Mouse (Mus musculus): Measurements from ENCODE around the gene Map3k20. TPM values are rescaled to one million over a fixed set of nuclear protein-coding genes. Genes with fewer than 3 reads are reported as not detected.

The Map3k20 gene
- polyA plus RNA-seq, 1 experiment from 2014 or later: 8.2 TPM

DNA sequence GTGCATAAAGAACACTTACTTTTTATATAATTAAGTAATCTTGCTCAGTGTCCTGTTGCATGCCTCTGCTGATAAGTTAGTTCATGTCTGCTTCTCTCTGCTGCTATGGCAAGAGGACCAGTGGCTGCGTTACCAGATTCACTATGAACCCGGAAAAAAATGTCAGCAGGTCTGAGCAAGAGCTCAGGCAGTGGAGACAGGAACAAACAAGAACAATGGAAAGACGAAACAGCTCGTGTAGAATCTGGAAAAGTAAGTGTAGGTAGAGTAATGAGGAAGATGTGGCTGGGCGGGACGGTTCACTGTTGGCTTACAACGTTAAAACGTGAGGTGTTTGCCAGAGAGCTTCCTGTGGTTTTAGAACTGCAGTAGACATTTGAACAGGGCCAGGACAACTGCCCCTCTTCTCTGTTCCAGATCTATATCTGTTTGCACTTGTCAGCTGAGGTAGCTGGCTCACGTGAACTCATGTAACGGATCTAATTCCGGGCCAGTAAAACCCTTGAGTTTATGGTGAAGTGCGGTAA, 45.6 kb downstream of the Map3k20 start:
- no peak for DNase-seq (ENCODE audit: low spot score)
- H3K4me3 ChIP-seq: no peak overlapping the region
- 88% methylated on average over 12 of the region's 12 CpGs for WGBS
- H3K27me3 ChIP-seq (ENCODE audit: low read depth, poor library complexity, severe bottlenecking): no peaks in the 10 kb centered on the region; the same call in 1 of the 2 replicates
- H3K36me3 ChIP-seq: no peaks in the 10 kb centered on the region
- H3K4me1 ChIP-seq: peaks cover 20% of the 10 kb centered on the region
- H3K9me3 ChIP-seq (replicated peaks): no peaks in the 10 kb centered on the region
- H3K27ac ChIP-seq (replicated peaks): no peak overlapping the region

DNA sequence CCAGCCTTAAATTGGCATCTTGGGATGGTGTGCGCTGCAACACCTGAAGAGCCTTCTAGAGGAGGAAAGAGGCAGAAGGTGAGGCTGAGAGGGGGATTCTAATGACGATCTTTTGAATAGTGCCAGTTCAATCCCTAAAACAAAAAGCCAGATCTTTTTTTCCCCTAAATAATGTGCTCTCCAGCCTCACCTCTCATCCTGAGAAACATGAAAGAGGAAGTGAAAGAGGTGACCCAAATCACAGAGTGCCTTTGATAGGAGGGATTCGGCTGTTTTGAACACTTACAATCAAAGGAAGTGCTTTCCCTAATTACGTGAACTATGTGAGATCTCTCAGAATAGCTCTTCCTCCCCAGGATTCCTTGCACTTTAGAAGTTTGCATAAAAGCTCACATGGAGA, 46.6 kb downstream of the Map3k20 start:
- WGBS: 80% methylated on average over 4 of the region's 4 CpGs
- H3K9me3 ChIP-seq (replicated peaks): no peaks in the 10 kb centered on the region
- DNase-seq (ENCODE audit: low spot score): no peak

DNA sequence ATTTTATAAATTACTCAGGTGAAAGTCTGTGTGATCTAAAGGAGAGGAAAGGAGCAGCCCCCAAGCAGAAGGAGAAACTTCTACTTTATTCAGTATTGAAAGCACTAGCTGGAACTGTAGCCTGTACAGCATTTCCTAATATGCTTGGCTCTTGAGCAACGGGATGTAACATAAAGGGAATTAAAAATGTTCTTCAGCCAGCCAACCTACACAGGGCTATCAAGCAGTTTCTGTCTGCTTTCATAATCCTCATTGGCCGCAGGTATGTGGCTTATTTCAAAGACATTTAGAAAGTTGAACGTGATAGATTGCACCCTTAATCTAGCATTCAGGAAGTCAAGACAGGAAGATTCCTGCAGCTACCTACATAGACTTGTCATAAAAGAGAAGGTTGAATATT, 47.8 kb downstream of the Map3k20 start:
- H3K9me3 ChIP-seq (replicated peaks): no peaks in the 10 kb centered on the region
- no peaks in the 10 kb centered on the region for H3K27me3 ChIP-seq (ENCODE audit: low read depth, poor library complexity, severe bottlenecking)
- H3K4me1 ChIP-seq: peaks cover 6% of the 10 kb centered on the region; the same call in 1 of the 2 replicates
- DNase-seq (ENCODE audit: low spot score): no peak
- 90% methylated on average over 3 of the region's 3 CpGs for WGBS
- no peak overlapping the region for H3K27ac ChIP-seq (replicated peaks)
- H3K36me3 ChIP-seq: no peaks in the 10 kb centered on the region
- H3K4me3 ChIP-seq: no peak overlapping the region

More for the DNA sequence above, 46.6 kb downstream of the Map3k20 start:
- H3K4me1 ChIP-seq: peaks cover 10% of the 10 kb centered on the region; the same call in 1 of the 2 replicates
- H3K36me3 ChIP-seq: no peaks in the 10 kb centered on the region
- no peaks in the 10 kb centered on the region; the same call in 1 of the 2 replicates for H3K27me3 ChIP-seq (ENCODE audit: low read depth, poor library complexity, severe bottlenecking)
- H3K4me3 ChIP-seq: no peak overlapping the region
- no peak overlapping the region for H3K27ac ChIP-seq (replicated peaks)

DNA sequence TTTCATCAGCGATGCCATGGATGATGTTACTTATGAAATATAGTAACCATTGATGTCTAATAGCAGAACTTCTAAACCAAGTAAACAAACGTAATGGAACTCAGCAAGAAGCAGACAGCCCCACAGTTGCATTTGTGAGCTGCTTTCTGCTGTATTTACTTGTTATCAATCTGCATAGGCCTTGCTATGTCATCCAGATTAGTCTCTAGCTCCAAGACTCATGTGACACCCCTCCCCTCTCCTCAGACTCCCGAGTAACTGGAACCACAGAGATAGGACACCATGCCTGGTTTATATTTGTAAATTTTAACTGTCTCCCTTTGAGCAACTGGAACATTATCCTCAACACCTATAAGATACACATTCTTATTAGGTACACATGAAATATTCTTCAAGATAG, 51.4 kb downstream of the Map3k20 start:
- H3K4me1 ChIP-seq: no peaks in the 10 kb centered on the region
- H3K36me3 ChIP-seq: no peaks in the 10 kb centered on the region
- no peak overlapping the region for H3K4me3 ChIP-seq
- WGBS: 90% methylated on average over 3 of the region's 3 CpGs
- 0 out of 2 replicates have a peak, but pooled peaks cover under 1% of the 10 kb centered on the region for H3K9me3 ChIP-seq (replicated peaks)
- H3K27ac ChIP-seq (replicated peaks): no peak overlapping the region
- H3K27me3 ChIP-seq (ENCODE audit: low read depth, poor library complexity, severe bottlenecking): no peaks in the 10 kb centered on the region
- no peak for DNase-seq (ENCODE audit: low spot score)

DNA sequence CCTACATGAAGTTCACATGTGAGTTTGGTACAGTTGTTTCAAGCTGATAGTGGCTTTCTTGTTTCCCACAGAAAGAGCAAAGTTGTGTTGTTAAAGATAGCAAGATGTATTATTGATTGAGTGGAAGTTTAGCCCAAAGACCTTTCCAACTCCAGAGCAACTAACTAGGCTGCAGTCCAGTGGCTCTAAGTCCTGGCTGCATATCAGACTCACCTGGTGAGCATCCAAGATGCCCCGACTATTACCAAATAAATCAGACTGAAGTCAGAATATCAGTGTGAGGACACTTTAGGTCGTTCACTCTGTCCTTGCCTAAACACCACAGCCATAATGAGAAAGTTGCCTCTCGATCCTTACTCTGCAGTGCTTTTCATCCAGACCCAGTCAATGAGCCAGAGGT, 59.8 kb downstream of the Map3k20 start:
- Histone ChIP-seq H3K4me1 (no peaks in the 10 kb centered on the region), H3K9me3 (replicated peaks) (peaks cover 4% of the 10 kb centered on the region; the same call in 1 of the 2 replicates), H3K27ac (replicated peaks) (no peak overlapping the region), H3K4me3 (no peak overlapping the region), H3K36me3 (no peaks in the 10 kb centered on the region), H3K27me3 (ENCODE audit: low read depth, poor library complexity, severe bottlenecking) (no peaks in the 10 kb centered on the region)
- DNase-seq (ENCODE audit: low spot score): no peak
- WGBS: 87% methylated on average over 3 of the region's 3 CpGs

DNA sequence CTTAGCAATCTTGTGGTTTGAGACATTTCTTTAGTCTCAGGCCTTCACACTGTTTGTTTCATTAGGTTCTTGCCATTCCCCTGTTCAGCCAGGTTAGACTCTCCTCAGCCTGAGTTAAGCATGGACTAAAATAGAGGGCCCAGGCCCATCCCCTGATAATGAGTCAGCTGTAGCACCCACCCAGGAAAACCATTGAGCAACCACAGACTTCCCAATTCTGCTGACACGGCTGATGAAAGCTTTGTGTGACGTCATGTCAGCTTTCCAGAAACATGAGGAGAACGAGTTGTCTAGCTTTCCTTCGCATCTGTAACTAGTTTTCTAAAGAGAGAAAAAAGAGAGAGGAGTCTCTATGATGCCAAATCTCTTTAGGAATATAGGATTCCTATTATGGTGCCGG, 65.9 kb downstream of the Map3k20 start:
- no peak for DNase-seq (ENCODE audit: low spot score)
- H3K9me3 ChIP-seq (replicated peaks): no peaks in the 10 kb centered on the region
- no peaks in the 10 kb centered on the region for H3K4me1 ChIP-seq
- H3K27me3 ChIP-seq (ENCODE audit: low read depth, poor library complexity, severe bottlenecking): no peaks in the 10 kb centered on the region
- no peak overlapping the region for H3K4me3 ChIP-seq
- H3K27ac ChIP-seq (replicated peaks): no peak overlapping the region
- no peaks in the 10 kb centered on the region for H3K36me3 ChIP-seq
- 92% methylated on average over 5 of the region's 5 CpGs for whole genome bisulfite sequencing

DNA sequence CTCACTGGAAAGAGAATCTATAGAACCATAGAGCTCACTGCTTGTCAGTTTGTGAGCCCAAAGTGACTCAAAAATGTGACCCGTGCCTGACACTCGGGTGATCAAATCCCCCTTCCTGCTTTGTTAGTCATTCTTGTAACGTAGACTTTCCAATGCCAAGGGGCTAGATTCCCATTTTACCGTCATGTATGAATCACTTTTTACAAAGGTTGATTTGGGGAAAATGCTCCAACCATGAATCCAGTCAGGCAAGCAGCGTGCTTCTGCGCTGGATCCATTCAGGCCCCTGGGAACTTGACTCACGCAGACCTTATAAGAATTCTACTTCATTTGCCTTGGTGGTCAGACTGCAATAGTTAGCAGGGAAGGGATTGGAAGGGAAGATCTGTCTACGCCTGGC, 66.3 kb downstream of the Map3k20 start:
- Histone ChIP-seq H3K36me3 (no peaks in the 10 kb centered on the region), H3K4me3 (no peak overlapping the region), H3K9me3 (replicated peaks) (no peaks in the 10 kb centered on the region), H3K27ac (replicated peaks) (no peak overlapping the region), H3K27me3 (ENCODE audit: low read depth, poor library complexity, severe bottlenecking) (no peaks in the 10 kb centered on the region), H3K4me1 (peaks cover 3% of the 10 kb centered on the region; the same call in 1 of the 2 replicates)
- no peak for DNase-seq (ENCODE audit: low spot score)
- 93% methylated on average over 8 of the region's 8 CpGs for WGBS

DNA sequence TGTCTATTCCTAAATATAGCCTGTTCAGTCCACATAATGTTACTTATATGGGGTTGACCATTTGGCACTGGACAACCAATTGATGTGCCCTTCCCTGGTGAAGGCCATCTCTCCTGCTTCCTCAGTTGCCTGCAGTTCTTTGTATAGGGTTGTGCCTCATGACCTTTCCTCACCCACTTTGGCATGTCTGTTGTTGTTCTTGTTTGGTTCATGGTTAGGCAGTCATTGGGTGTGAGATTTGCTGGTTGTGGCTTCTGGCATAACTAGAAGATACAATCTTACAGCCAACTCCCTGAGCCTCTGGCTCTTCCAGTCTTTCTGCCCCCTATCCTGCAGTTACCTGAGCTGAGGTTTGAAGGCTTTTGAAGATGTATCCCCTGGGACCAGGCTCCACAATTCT, 67.3 kb downstream of the Map3k20 start:
- H3K4me1 ChIP-seq: peaks cover 4% of the 10 kb centered on the region; the same call in 1 of the 2 replicates
- H3K27me3 ChIP-seq (ENCODE audit: low read depth, poor library complexity, severe bottlenecking): no peaks in the 10 kb centered on the region
- H3K4me3 ChIP-seq: no peak overlapping the region
- H3K36me3 ChIP-seq: no peaks in the 10 kb centered on the region
- no peak overlapping the region for H3K27ac ChIP-seq (replicated peaks)
- DNase-seq (ENCODE audit: low spot score): no peak
- H3K9me3 ChIP-seq (replicated peaks): no peaks in the 10 kb centered on the region

DNA sequence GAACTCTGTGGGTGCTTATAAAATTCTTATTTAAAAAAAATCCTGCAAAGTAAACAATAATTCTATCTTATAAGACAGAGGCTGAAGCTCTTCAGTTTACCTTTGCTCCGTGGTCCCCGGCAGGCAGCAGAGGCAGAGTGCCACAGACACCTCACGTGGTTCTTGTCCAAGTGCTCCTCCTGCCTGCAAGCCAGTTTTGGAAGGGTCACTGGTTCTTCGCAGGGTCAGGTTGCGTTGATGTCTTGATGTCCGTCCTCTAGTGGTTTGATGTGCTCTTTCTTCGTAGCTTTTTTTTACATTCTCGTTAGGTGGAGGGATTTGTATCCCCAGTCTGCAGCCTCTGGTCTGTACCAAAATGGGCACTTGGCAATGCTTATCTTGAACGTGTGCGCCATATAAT, 71.0 kb downstream of the Map3k20 start:
- Histone ChIP-seq H3K36me3 (no peaks in the 10 kb centered on the region), H3K27me3 (ENCODE audit: low read depth, poor library complexity, severe bottlenecking) (no peaks in the 10 kb centered on the region), H3K4me1 (peaks cover 23% of the 10 kb centered on the region), H3K4me3 (no peak overlapping the region), H3K27ac (replicated peaks) (no peak overlapping the region), H3K9me3 (replicated peaks) (no peaks in the 10 kb centered on the region)
- WGBS: 83% methylated on average over 10 of the region's 10 CpGs
- DNase-seq (ENCODE audit: low spot score): no peak

DNA sequence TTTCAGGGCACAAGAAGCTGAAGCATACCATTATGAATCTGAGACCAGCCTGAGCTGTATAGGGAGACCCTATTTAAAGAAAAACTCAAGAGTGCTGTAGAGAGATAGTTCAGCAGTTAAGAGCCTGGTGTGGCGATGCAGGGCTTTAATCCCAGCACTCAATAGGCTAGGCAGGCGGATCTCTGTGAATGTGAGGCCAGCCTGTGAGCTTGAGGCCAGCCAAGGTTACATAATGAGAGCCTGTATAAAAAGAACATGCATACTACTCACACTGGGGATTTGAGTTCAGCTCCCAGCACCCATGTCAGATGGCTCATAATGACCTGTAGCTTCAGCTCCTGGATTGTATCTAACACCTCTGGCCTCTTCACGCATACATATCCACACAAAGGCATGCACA, 76.1 kb downstream of the Map3k20 start:
- WGBS: 41% methylated on average over 3 of the region's 3 CpGs
- H3K27me3 ChIP-seq (ENCODE audit: low read depth, poor library complexity, severe bottlenecking): no peaks in the 10 kb centered on the region
- H3K9me3 ChIP-seq (replicated peaks): no peaks in the 10 kb centered on the region
- H3K27ac ChIP-seq (replicated peaks): 0 out of 2 replicates have a peak overlapping the region, but pooled peaks have one; percentile 38
- peak; percentile 23 for DNase-seq (ENCODE audit: low spot score)
- H3K36me3 ChIP-seq: no peaks in the 10 kb centered on the region
- H3K4me1 ChIP-seq: peaks cover 27% of the 10 kb centered on the region
- no peak overlapping the region for H3K4me3 ChIP-seq

DNA sequence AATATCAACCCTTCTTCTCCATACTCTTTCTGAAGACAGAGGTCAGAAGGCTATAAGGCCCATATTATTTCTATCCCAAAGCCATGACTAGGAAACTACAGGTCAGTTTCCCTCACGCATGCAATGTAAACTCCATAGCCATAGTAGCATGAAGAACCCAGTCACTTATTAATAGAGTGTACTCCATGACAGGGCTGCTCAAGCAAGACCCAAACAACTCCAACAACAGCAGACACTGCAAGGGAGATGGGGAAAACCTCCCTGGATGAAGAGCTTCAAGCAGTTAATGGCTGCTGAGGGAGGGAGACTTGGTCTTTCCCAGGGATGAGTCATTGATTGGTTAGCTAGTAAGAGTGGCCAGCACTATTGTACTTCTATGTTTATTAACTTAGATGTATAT, 78.0 kb downstream of the Map3k20 start:
- WGBS: 98% methylated on average over 1 of the region's 1 CpGs
- DNase-seq (ENCODE audit: low spot score): no peak
- no peak overlapping the region for H3K27ac ChIP-seq (replicated peaks)
- no peaks in the 10 kb centered on the region for H3K27me3 ChIP-seq (ENCODE audit: low read depth, poor library complexity, severe bottlenecking)
- H3K36me3 ChIP-seq: no peaks in the 10 kb centered on the region
- H3K4me1 ChIP-seq: peaks cover 23% of the 10 kb centered on the region
- no peak overlapping the region for H3K4me3 ChIP-seq
- no peaks in the 10 kb centered on the region for H3K9me3 ChIP-seq (replicated peaks)

DNA sequence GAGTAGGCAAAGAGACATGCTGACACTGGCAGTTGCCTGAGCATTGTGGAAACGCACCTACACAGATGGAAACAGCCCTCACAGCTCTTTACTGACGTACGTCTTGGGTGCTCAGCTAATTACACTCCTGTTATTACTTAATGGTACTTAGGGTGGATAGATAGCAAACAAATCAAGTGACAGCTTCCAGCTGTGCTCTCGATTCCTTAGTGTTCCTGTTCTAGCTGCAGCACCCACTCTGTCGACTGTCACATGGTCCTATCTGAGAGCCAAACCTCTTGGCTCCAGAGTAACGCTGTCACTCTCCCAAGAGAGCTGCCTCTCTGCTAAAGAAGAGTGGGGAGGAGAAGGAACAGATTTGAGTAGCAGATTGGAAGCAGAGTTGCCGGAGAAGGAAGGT, 80.5 kb downstream of the Map3k20 start:
- no peak for DNase-seq (ENCODE audit: low spot score)
- Histone ChIP-seq H3K9me3 (replicated peaks) (no peaks in the 10 kb centered on the region), H3K4me1 (peaks cover 10% of the 10 kb centered on the region), H3K36me3 (no peaks in the 10 kb centered on the region), H3K4me3 (no peak overlapping the region), H3K27ac (replicated peaks) (no peak overlapping the region), H3K27me3 (ENCODE audit: low read depth, poor library complexity, severe bottlenecking) (no peaks in the 10 kb centered on the region)
- 89% methylated on average over 7 of the region's 7 CpGs for WGBS

DNA sequence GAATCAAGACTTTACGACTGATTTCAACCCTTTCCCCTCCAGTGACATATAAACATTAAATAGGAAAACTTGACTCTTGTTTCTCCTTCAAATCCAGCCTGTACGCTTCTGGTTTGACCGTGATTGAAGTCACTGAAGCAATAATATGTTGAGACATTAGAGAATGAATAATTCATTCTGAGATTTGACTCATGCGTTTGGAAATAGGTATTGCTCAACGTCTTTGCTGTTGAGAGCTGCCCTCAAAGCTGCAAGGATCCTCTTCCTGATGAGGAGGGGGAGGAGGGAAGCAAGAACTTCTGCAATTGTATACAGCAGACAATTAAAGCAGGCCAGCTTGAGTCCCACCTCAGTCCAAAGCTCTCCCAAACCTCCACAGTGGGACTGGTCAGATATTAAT, 81.1 kb downstream of the Map3k20 start:
- no peaks in the 10 kb centered on the region for H3K9me3 ChIP-seq (replicated peaks)
- H3K36me3 ChIP-seq: no peaks in the 10 kb centered on the region
- no peak overlapping the region for H3K4me3 ChIP-seq
- no peaks in the 10 kb centered on the region for H3K27me3 ChIP-seq (ENCODE audit: low read depth, poor library complexity, severe bottlenecking)
- peaks cover 5% of the 10 kb centered on the region for H3K4me1 ChIP-seq
- 92% methylated on average over 5 of the region's 5 CpGs for WGBS
- no peak overlapping the region for H3K27ac ChIP-seq (replicated peaks)
- no peak for DNase-seq (ENCODE audit: low spot score)

DNA sequence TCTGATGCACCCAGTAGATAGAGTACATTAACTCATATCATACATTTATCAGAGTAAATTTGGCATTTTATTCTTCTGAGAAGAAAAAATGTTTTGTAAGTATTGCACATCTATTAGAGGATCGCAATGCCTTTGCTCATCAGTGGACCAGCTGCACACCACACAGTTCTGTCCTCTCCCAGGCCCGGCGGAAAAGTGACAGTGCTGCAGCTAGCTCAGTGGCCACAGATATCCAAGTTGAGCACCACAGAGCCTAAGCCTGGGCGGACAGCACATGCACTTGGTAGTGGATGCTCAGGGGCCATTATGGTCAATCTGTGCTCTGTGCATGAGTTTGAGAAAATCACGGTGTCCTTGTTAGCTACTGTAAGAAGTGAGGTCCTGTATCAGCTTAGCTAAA, 82.4 kb downstream of the Map3k20 start:
- no peak overlapping the region for H3K4me3 ChIP-seq
- 94% methylated on average over 5 of the region's 5 CpGs for WGBS
- no peaks in the 10 kb centered on the region for H3K27me3 ChIP-seq (ENCODE audit: low read depth, poor library complexity, severe bottlenecking)
- no peak for DNase-seq (ENCODE audit: low spot score)
- H3K4me1 ChIP-seq: peaks cover 7% of the 10 kb centered on the region
- H3K27ac ChIP-seq (replicated peaks): no peak overlapping the region
- no peaks in the 10 kb centered on the region for H3K36me3 ChIP-seq
- no peaks in the 10 kb centered on the region for H3K9me3 ChIP-seq (replicated peaks)
